Mouse (Mus musculus): ENCODE results near the gene Pdia5. TPM values are rescaled to one million over a fixed set of nuclear protein-coding genes. Genes with fewer than 3 reads are reported as not detected.

Pdia5 gene
- polyA plus RNA-seq, 1 experiment from 2014 or later: 24.2 TPM

DNA sequence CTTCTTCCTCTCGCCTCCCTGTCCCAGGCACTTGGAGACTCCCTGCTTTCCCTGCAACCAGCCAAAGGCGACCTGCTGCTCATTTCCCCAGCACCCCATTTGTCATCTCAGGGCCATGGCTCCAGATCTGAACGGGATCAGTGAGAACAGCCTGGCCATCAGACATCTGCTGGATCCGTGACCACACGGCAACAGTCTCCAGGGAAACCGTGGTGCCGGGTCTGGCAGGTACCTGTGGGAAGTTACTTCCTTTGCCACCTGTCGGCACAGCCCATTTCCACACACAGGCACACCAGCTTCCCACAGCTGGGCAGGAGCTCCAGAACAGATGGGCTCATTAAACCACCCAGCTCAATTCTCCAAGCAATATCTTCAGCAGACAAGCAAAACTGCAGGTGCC is 33.2 kb downstream of the Pdia5 start:
- Histone ChIP-seq H3K27me3 (ENCODE audit: low read depth, poor library complexity, severe bottlenecking) (no peaks in the 10 kb centered on the region), H3K27ac (no peak overlapping the region), H3K36me3 (peaks cover 58% of the 10 kb centered on the region), H3K4me3 (no peak overlapping the region), H3K4me1 (no peaks in the 10 kb centered on the region), H3K9me3 (replicated peaks) (no peaks in the 10 kb centered on the region)
- no peak for DNase-seq (ENCODE audit: low spot score)
- WGBS: 77% methylated on average over 8 of the region's 8 CpGs

DNA sequence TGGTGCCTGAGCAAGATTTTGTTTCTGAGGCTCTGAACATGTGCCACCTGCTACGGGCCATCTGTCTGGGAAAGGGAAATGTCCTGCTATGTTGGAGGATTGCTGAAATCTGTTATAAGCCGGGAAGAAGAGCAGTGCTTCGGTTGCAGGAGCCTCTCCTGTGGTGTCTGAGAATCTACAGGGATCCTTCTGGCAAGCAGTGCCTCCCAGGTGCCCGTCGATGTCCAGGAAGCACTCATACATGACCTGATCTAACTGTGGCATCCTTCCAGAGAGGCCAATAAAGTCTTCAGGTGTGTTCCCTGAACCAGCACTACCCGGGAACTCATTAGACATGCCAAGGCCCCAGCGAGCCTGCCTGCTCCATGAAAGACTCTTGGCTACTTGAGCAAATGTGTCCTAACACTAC is 33.7 kb downstream of the Pdia5 start:
- Histone ChIP-seq H3K36me3 (peaks cover 55% of the 10 kb centered on the region), H3K4me3 (no peak overlapping the region), H3K9me3 (replicated peaks) (no peaks in the 10 kb centered on the region), H3K27ac (no peak overlapping the region), H3K4me1 (no peaks in the 10 kb centered on the region), H3K27me3 (ENCODE audit: low read depth, poor library complexity, severe bottlenecking) (no peaks in the 10 kb centered on the region)
- DNase-seq (ENCODE audit: low spot score): no peak
- WGBS: 94% methylated on average over 7 of the region's 7 CpGs

DNA sequence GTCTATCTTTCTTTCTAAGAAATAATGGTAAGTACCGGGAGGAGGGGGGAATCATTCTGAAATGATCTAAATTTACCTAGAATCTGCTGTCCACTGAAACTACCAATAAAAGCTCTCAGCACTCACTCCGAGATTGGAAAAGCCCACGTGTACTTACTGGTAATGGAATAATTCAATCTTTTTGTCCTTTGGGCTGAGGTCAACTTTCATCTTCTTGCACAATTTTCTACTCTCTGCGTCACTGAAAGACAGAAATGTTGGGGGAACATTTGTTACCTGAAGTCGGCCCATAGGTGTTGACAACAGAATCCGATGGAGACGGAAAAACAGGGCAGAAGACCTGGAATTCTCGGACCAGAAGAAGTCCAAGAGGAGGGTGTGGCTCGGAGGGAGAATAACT is 34.4 kb downstream of the Pdia5 start:
- Histone ChIP-seq H3K4me3 (no peak overlapping the region), H3K27ac (no peak overlapping the region), H3K36me3 (peaks cover 48% of the 10 kb centered on the region), H3K9me3 (replicated peaks) (no peaks in the 10 kb centered on the region), H3K27me3 (ENCODE audit: low read depth, poor library complexity, severe bottlenecking) (no peaks in the 10 kb centered on the region), H3K4me1 (no peaks in the 10 kb centered on the region)
- 91% methylated on average over 9 of the region's 9 CpGs for WGBS
- no peak for DNase-seq (ENCODE audit: low spot score)

DNA sequence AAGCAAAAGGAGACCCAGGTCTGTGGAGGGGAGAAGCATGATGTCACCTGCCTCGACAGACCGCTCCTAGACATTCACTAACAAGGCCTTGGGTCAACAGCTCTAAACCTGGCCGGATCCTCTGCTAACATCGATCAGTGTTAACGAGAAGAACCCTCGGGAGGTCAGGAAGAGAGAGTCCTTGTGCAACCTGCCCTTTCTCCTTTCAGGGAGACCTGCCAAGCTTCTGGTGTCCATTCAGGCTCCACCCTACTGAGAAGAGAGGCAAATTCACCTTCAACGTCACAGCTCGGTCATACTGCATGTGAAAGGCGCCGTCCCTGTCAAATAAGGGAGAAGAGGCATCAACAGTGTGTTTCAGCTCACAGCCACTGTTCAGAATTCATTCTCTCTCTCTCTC is 34.9 kb downstream of the Pdia5 start:
- Histone ChIP-seq H3K36me3 (peaks cover 45% of the 10 kb centered on the region), H3K4me3 (no peak overlapping the region), H3K4me1 (no peaks in the 10 kb centered on the region), H3K27ac (no peak overlapping the region), H3K27me3 (ENCODE audit: low read depth, poor library complexity, severe bottlenecking) (no peaks in the 10 kb centered on the region), H3K9me3 (replicated peaks) (no peaks in the 10 kb centered on the region)
- WGBS: 94% methylated on average over 10 of the region's 10 CpGs
- no peak for DNase-seq (ENCODE audit: low spot score)

DNA sequence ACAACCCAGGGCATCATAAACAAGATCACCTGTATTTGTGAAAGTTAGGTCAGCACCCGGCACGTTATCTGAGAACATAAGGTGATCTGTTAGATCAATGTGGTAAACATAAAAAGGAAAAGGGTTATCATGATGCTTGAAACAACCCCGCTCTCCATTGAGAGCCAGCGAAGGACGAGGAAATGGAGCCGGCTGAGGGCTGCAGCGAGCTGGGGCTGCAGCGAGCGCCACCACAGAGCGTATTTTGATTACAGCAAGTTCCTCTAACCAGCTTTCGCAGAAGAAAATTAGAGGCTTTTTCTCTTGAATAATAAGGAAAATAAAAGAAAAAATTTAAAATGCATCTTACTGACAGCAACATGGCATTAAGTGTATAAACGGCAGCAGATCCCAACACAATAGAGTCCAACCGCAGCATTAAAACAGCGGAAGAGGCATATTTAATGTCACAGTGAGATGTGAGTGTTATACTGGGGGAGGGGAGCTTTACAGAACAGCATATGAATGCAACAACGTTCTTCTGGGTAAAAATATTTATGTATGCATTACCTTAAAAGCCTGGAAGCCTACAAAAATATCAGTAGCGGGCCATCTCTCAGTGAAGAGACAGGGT is 40.5 kb downstream of the Pdia5 start:
- Histone ChIP-seq H3K4me1 (no peaks in the 10 kb centered on the region), H3K36me3 (peaks cover 36% of the 10 kb centered on the region), H3K27ac (no peak overlapping the region), H3K27me3 (ENCODE audit: low read depth, poor library complexity, severe bottlenecking) (no peaks in the 10 kb centered on the region), H3K4me3 (no peak overlapping the region), H3K9me3 (replicated peaks) (no peaks in the 10 kb centered on the region)
- 96% methylated on average over 16 of the region's 16 CpGs for WGBS
- no peak for DNase-seq (ENCODE audit: low spot score)

DNA sequence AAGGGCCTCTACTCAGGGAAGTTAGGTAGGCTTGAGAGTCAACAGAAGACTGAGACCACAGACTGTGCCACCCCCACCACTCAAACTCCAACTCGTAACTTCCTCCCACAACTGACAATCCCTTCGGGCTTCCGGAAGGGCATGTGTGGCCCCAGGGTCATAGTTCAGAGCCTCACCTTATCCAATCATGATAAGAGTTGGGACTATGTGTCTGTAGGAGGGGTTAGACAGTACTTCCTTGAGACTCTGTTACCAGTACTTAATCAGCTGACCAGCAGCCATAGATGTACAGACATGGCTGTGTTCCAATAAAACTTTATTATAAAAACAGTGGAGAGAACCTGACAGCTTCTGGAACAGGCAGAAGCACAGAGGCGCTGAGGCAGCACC is 48.7 kb downstream of the Pdia5 start:
- H3K4me1 ChIP-seq: no peaks in the 10 kb centered on the region
- H3K36me3 ChIP-seq: peaks cover 27% of the 10 kb centered on the region
- no peak overlapping the region for H3K4me3 ChIP-seq
- H3K27me3 ChIP-seq (ENCODE audit: low read depth, poor library complexity, severe bottlenecking): no peaks in the 10 kb centered on the region
- no peaks in the 10 kb centered on the region for H3K9me3 ChIP-seq (replicated peaks)
- no peak for DNase-seq (ENCODE audit: low spot score)
- 91% methylated on average over 4 of the region's 4 CpGs for WGBS
- no peak overlapping the region for H3K27ac ChIP-seq

DNA sequence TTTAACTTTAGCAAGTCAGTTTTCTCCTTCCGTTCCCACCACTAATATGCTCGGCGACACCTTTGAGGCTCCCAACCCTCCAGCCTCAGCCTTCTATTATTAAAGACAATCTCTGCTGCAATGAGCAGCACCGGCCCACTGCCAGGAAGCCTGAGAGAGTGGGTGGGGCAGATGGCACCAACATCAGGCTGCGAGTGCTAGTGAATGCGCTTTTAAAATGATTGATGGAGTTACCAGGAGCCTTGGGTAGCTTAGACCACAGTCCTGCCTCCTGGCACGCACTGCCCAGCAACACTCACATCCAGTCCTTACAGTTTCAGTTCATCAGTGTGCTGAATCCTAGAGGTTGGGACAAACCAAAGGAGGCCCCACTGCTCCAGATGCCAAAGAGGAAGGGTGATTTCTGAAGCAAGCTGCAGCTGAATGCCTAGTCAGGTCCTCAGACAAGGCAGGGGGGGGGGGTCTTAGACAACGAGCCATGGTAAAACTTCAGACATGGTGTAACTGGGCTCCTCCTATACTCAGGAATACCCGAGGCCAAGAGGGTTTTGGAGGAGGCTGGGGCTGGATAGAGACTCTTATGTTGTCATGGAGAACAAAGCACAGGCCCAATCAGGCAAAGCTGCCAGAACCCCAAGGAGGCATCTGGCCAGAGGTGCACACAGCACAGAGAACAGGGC is 49.2 kb downstream of the Pdia5 start:
- H3K4me1 ChIP-seq: no peaks in the 10 kb centered on the region
- H3K27me3 ChIP-seq (ENCODE audit: low read depth, poor library complexity, severe bottlenecking): no peaks in the 10 kb centered on the region
- no peak for DNase-seq (ENCODE audit: low spot score)
- H3K27ac ChIP-seq: no peak overlapping the region
- peaks cover 32% of the 10 kb centered on the region for H3K36me3 ChIP-seq
- 98% methylated on average over 9 of the region's 9 CpGs for WGBS
- no peak overlapping the region for H3K4me3 ChIP-seq
- H3K9me3 ChIP-seq (replicated peaks): no peaks in the 10 kb centered on the region

DNA sequence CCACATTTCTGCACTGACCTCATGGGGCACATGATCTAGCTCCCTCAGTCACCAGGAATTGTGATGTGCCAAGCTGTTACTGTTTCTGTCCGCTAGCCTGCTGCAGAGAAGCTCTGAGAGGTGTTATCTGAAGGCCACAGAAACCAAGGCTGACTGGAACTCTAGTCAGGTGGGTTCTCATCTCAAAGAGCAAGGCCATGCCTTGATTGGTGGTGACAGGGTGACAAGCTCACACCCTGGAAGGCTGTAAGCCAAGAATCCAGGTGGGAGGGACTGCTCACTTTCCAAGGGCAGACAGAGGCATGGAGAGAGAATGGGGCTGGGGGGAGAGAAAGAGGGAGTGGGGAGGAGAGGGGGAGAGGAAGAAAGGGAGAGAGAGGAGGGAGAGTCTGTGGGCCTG is 51.6 kb downstream of the Pdia5 start:
- Histone ChIP-seq H3K4me3 (no peak overlapping the region), H3K36me3 (peaks cover 47% of the 10 kb centered on the region), H3K27ac (no peak overlapping the region), H3K27me3 (ENCODE audit: low read depth, poor library complexity, severe bottlenecking) (no peaks in the 10 kb centered on the region), H3K4me1 (no peaks in the 10 kb centered on the region), H3K9me3 (replicated peaks) (no peaks in the 10 kb centered on the region)
- 90% methylated on average over 1 of the region's 1 CpGs for WGBS
- no peak for DNase-seq (ENCODE audit: low spot score)

DNA sequence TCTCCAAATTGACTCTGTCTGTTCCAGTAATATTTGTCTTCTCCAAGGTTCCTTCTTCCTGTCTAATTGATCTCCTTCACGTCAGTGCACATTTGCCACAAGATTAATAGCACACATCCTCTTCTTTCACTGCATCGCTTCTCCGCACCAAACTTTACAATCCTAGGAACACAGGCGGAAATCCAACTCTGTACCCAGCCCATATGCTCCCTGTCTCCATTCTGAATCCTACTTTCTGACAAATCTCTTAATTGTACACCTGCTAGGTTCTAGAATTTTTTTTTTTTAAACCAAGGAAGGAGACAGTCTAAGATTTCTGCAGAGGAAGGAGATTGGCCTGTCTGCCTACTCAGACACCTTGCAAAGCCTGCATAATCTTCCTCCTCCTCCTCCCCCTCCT is 59.1 kb downstream of the Pdia5 start:
- WGBS: 88% methylated on average over 4 of the region's 4 CpGs
- no peaks in the 10 kb centered on the region for H3K27me3 ChIP-seq (ENCODE audit: low read depth, poor library complexity, severe bottlenecking)
- H3K4me1 ChIP-seq: no peaks in the 10 kb centered on the region
- no peaks in the 10 kb centered on the region for H3K9me3 ChIP-seq (replicated peaks)
- no peak for DNase-seq (ENCODE audit: low spot score)
- no peak overlapping the region for H3K4me3 ChIP-seq
- H3K27ac ChIP-seq: no peak overlapping the region
- H3K36me3 ChIP-seq: peaks cover 17% of the 10 kb centered on the region

DNA sequence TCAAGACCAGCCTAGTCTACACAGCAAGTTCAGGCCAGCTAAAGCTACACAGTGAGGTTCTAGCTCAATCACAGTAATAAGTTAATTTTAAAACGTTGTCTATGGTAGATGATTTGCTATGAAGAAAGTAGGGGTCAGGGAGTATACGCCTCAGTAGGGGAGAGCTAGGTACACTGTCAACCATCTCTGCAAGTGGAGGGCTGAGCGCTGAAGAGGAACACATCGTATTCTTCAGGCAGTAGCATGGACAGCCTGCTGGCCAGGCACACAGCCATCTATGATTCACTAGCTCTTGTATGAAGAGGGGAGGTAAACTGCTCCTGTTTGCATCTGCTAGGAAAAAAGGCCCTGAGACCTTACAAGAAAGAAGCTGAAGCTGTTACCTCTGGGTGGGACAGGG is 65.7 kb downstream of the Pdia5 start:
- H3K27me3 ChIP-seq (ENCODE audit: low read depth, poor library complexity, severe bottlenecking): no peaks in the 10 kb centered on the region
- WGBS: 94% methylated on average over 4 of the region's 4 CpGs
- H3K9me3 ChIP-seq (replicated peaks): no peaks in the 10 kb centered on the region
- peaks cover 3% of the 10 kb centered on the region; the same call in 1 of the 2 replicates for H3K36me3 ChIP-seq
- no peak for DNase-seq (ENCODE audit: low spot score)
- H3K27ac ChIP-seq: no peak overlapping the region
- H3K4me3 ChIP-seq: no peak overlapping the region
- 0 out of 2 replicates have a peak, but pooled peaks cover 2% of the 10 kb centered on the region for H3K4me1 ChIP-seq

DNA sequence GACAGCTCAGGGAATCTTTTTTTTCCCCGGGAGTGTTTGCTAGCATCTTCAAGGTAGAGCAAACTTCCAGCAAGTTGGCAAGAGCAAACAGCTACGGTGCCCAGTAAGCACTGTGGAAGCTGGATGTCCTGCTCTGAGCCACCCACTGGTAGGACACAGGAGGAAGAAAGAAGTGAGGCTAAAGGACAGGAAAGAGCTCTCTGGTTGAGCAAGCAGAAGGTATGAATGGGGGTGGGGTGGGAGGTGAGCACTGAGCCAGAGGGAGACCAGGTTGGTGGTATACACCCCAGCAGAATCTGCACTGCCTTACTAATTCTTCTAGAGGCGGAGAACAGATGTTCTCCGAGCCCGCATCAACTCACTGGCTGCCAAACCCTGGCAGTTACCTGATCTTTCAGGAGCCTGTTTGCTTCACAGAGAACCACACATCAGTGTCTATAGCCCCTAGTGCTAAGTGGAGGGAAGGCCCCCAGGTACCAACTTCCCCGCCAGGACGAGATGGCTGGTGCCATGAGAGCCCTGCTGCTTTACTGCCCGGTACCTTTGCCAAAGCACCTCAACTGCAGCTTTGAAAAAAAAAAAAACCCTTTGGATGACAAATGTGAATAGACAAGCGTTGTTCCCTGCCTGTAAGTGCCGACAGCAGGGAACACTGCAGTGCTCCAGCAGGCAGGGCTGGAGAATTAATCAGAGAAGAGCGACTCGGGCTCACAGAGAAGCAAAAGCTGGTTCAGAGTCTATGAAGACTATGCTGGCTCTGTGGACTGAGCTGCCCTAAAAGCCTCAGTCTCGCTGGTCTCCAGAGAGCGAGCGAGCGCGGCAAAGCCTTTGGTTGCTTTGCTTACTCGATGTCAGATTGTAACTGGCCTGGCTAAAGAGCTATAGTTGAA is 67.2 kb downstream of the Pdia5 start:
- H3K4me3 ChIP-seq: no peak overlapping the region
- 72% methylated on average over 18 of the region's 18 CpGs for WGBS
- H3K27ac ChIP-seq: no peak overlapping the region

DNA sequence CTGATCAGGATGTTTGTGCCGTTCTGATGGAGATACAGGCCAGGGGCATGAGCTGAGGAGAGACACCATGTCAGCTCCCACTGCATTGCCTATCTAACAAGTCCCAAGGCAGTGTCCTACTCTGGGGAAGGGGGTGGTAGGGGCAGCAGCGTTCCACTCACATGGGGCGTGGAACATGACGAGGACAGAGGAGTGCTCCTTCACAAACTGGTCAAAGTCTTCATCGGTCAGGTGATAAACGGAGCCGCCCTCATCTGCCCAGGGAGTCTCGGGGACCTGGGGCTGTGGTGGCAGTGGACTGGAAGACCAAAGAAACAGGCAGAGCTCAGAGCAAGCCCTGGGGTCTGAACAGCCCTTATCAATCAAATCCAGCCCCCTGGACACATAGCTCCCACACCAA is 68.0 kb downstream of the Pdia5 start:
- Histone ChIP-seq H3K36me3 (0 out of 2 replicates have a peak, but pooled peaks cover 3% of the 10 kb centered on the region), H3K27ac (no peak overlapping the region), H3K27me3 (ENCODE audit: low read depth, poor library complexity, severe bottlenecking) (no peaks in the 10 kb centered on the region), H3K9me3 (replicated peaks) (no peaks in the 10 kb centered on the region), H3K4me1 (0 out of 2 replicates have a peak, but pooled peaks cover 2% of the 10 kb centered on the region), H3K4me3 (no peak overlapping the region)
- no peak for DNase-seq (ENCODE audit: low spot score)
- WGBS: 89% methylated on average over 8 of the region's 8 CpGs

More for the DNA sequence above, 67.2 kb downstream of the Pdia5 start:
- 0 out of 2 replicates have a peak, but pooled peaks cover 2% of the 10 kb centered on the region for H3K4me1 ChIP-seq
- no peaks in the 10 kb centered on the region for H3K27me3 ChIP-seq (ENCODE audit: low read depth, poor library complexity, severe bottlenecking)
- H3K9me3 ChIP-seq (replicated peaks): no peaks in the 10 kb centered on the region
- no peak for DNase-seq (ENCODE audit: low spot score)
- 0 out of 2 replicates have a peak, but pooled peaks cover 3% of the 10 kb centered on the region for H3K36me3 ChIP-seq

DNA sequence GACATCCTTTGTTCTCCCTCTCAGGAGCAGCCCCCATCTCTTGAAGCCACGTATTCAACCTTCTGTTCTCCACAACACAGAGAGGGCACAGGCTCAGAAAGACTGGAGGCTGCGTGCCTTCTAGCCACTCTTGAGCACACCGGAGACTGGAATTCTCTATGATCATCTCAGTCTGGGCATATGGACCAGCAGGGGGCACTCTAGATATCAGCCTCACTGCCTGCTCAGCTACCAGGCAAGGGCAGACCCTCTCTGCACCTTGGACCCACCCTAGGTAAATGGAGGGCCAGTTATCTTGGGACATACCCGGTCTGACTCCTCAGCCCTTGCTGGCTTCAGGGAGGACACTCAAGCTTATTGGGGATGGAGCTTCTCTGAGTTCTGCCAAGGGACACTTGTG is 68.5 kb downstream of the Pdia5 start:
- H3K36me3 ChIP-seq: 0 out of 2 replicates have a peak, but pooled peaks cover 3% of the 10 kb centered on the region
- no peak overlapping the region for H3K4me3 ChIP-seq
- H3K9me3 ChIP-seq (replicated peaks): no peaks in the 10 kb centered on the region
- peak; percentile 48 for DNase-seq (ENCODE audit: low spot score)
- 60% methylated on average over 4 of the region's 4 CpGs for WGBS
- no peak overlapping the region for H3K27ac ChIP-seq
- H3K27me3 ChIP-seq (ENCODE audit: low read depth, poor library complexity, severe bottlenecking): no peaks in the 10 kb centered on the region
- 0 out of 2 replicates have a peak, but pooled peaks cover 2% of the 10 kb centered on the region for H3K4me1 ChIP-seq

All from limb, embryonic 10.5 days (tissue).